Mouse (Mus musculus): ENCODE measurements around the gene Rrp9. TPM values are rescaled to one million over a fixed set of nuclear protein-coding genes. Genes with fewer than 3 reads are reported as not detected.

Gene Rrp9
- total and polyA plus RNA-seq, 3 experiments, result 120 to 326 (median 130) TPM

DNA sequence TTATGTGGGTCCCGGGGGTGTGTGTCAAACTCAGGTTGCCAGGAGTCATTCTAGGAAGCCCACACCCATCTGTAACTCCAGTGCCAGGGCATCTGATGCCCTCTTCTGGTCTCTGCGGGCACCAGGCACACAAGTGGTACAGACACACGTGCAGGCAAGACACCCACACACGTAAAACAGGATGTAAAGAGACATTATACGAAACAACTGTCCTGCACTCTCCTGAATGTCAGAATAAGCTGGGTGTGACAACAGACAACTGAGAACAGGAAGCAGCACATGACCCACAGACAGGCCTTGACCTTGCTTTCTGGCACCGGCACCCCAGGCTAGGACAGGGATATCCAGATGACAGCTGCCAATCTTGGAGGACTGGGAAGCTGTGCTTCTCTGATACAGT is 6.4 kb upstream of the Rrp9 start:
- Histone ChIP-seq H3K4me2 (ENCODE audit: insufficient read depth, low read depth, poor library complexity, severe bottlenecking) (no peak overlapping the region), H3K4me3 (replicated peaks in 1 of 3; ENCODE audit: low read depth in 2 of 3, low read length in 2 of 3, poor library complexity in 1 of 3) (no peak overlapping the region), H3K4me1 (ENCODE audit: control insufficient read depth in 1 of 2, insufficient read depth in 2 of 2) (peaks cover 0 to 23% of the 10 kb centered on the region in 2 experiments; a peak in 3 of 4 replicates), H3K36me3 (replicated peaks in 1 of 2; ENCODE audit: control insufficient read depth in 1 of 2, insufficient read depth in 1 of 2, low read length in 1 of 2) (peaks cover 16 to 58% of the 10 kb centered on the region in 2 experiments), H3K79me2 (replicated peaks; ENCODE audit: control insufficient read depth, extremely low read depth, insufficient read depth, poor library complexity, severe bottlenecking) (no peaks in the 10 kb centered on the region), H3K27me3 (replicated peaks) (no peaks in the 10 kb centered on the region), H3K9me3 (replicated peaks; ENCODE audit: low read length) (peaks cover 16% of the 10 kb centered on the region), H3K27ac (ENCODE audit: insufficient read depth, low read depth) (no peak overlapping the region), H3K9ac (ENCODE audit: insufficient read depth, low read depth) (no peak overlapping the region)
- TF ChIP-seq BHLHE40 (IDR thresholded peaks at IDR 0.05; ENCODE audit: low read depth, low read length) (peak; percentile 60; the same call in 1 of the 2 replicates), CTCF (conservative IDR thresholded peaks at IDR 0.05 in 1 of 2, IDR thresholded peaks at IDR 0.05 in 1 of 2; ENCODE audit: low read depth in 2 of 2, low read length in 2 of 2) (peak in 1 of 2 experiments; percentile 44; a peak in 2 of 4 replicates), GABPA (IDR thresholded peaks at IDR 0.05; ENCODE audit: insufficient replicate concordance, low read depth, low read length) (no peak), RAD21 (IDR thresholded peaks at IDR 0.05; ENCODE audit: low read depth, low read length) (peak; percentile 24), E2F4 (IDR thresholded peaks at IDR 0.05; ENCODE audit: insufficient replicate concordance, low read depth, low read length) (no peak)
- dilution Hi-C loops (cut with MboI; ENCODE audit: extremely low pct_ligation_motif_present, extremely low pct_unique_long_range_greater_than_20kb, low sequenced_read_pairs), result no loop called here
- in situ Hi-C loops (cut with MboI; ENCODE audit: low pct_ligation_motif_present, low pct_unique_long_range_greater_than_20kb, low sequenced_read_pairs), result no loop called here
- no peak for DNase-seq (ENCODE audit: extremely low read depth)

GRCm38 (mm10) chr9:106469776-106470175 is 6.0 kb upstream of the Rrp9 start:
- no peak for DNase-seq (ENCODE audit: extremely low read depth)
- H3K9ac ChIP-seq (ENCODE audit: insufficient read depth, low read depth), result no peak overlapping the region
- in situ Hi-C loops (cut with MboI; ENCODE audit: low pct_ligation_motif_present, low pct_unique_long_range_greater_than_20kb, low sequenced_read_pairs), result no loop called here
- H3K4me1 ChIP-seq (ENCODE audit: control insufficient read depth in 1 of 2, insufficient read depth in 2 of 2), result peaks cover 0 to 26% of the 10 kb centered on the region in 2 experiments; a peak in 3 of 4 replicates
- no peaks in the 10 kb centered on the region for H3K27me3 ChIP-seq (replicated peaks)
- peaks cover 12% of the 10 kb centered on the region for H3K9me3 ChIP-seq (replicated peaks; ENCODE audit: low read length)
- peaks cover 12 to 53% of the 10 kb centered on the region in 2 experiments for H3K36me3 ChIP-seq (replicated peaks in 1 of 2; ENCODE audit: control insufficient read depth in 1 of 2, insufficient read depth in 1 of 2, low read length in 1 of 2)
- no peak overlapping the region for H3K4me3 ChIP-seq (replicated peaks in 1 of 3; ENCODE audit: low read depth in 2 of 3, low read length in 2 of 3, poor library complexity in 1 of 3)
- TF ChIP-seq MAFK (IDR thresholded peaks at IDR 0.05; ENCODE audit: insufficient replicate concordance, low read length) (no peak), MAX (IDR thresholded peaks at IDR 0.05; ENCODE audit: low read length) (no peak), POLR2A (IDR thresholded peaks at IDR 0.05; ENCODE audit: low read depth, low read length) (no peak), CHD1 (IDR thresholded peaks at IDR 0.05; ENCODE audit: low read depth, low read length) (no peak), RCOR1 (conservative IDR thresholded peaks at IDR 0.05; ENCODE audit: low read depth, low read length) (no peak), RAD21 (IDR thresholded peaks at IDR 0.05; ENCODE audit: low read depth, low read length) (no peak)
- dilution Hi-C loops (cut with MboI; ENCODE audit: extremely low pct_ligation_motif_present, extremely low pct_unique_long_range_greater_than_20kb, low sequenced_read_pairs), result no loop called here
- H3K27ac ChIP-seq (ENCODE audit: insufficient read depth, low read depth), result no peak overlapping the region
- no peaks in the 10 kb centered on the region for H3K79me2 ChIP-seq (replicated peaks; ENCODE audit: control insufficient read depth, extremely low read depth, insufficient read depth, poor library complexity, severe bottlenecking)
- no peak overlapping the region for H3K4me2 ChIP-seq (ENCODE audit: insufficient read depth, low read depth, poor library complexity, severe bottlenecking)

GRCm38 (mm10) chr9:106470991-106471750 is 4.6 kb upstream of the Rrp9 start:
- peaks cover 2 to 39% of the 10 kb centered on the region in 2 experiments for H3K36me3 ChIP-seq (replicated peaks in 1 of 2; ENCODE audit: control insufficient read depth in 1 of 2, insufficient read depth in 1 of 2, low read length in 1 of 2)
- H3K79me2 ChIP-seq (replicated peaks; ENCODE audit: control insufficient read depth, extremely low read depth, insufficient read depth, poor library complexity, severe bottlenecking), result no peaks in the 10 kb centered on the region
- no peak for DNase-seq (ENCODE audit: extremely low read depth)
- dilution Hi-C loops (cut with MboI; ENCODE audit: extremely low pct_ligation_motif_present, extremely low pct_unique_long_range_greater_than_20kb, low sequenced_read_pairs), result no loop called here
- H3K9ac ChIP-seq (ENCODE audit: insufficient read depth, low read depth), result no peak overlapping the region
- no peak overlapping the region for H3K4me3 ChIP-seq (replicated peaks in 1 of 3; ENCODE audit: low read depth in 2 of 3, low read length in 2 of 3, poor library complexity in 1 of 3)
- no peak overlapping the region for H3K4me2 ChIP-seq (ENCODE audit: insufficient read depth, low read depth, poor library complexity, severe bottlenecking)
- in situ Hi-C loops (cut with MboI; ENCODE audit: low pct_ligation_motif_present, low pct_unique_long_range_greater_than_20kb, low sequenced_read_pairs), result no loop called here
- H3K27me3 ChIP-seq (replicated peaks), result no peaks in the 10 kb centered on the region
- H3K4me1 ChIP-seq (ENCODE audit: control insufficient read depth in 1 of 2, insufficient read depth in 2 of 2), result peaks cover 0 to 32% of the 10 kb centered on the region in 2 experiments; a peak in 3 of 4 replicates
- TF ChIP-seq NRF1 (IDR thresholded peaks at IDR 0.05; ENCODE audit: low read depth, low read length), result no peak
- no peak for TF ChIP-seq MAX (IDR thresholded peaks at IDR 0.05; ENCODE audit: low read length)
- TF ChIP-seq MEF2A (IDR thresholded peaks at IDR 0.05; ENCODE audit: borderline replicate concordance, low read depth, low read length), result no peak
- no peak for TF ChIP-seq RAD21 (IDR thresholded peaks at IDR 0.05; ENCODE audit: low read depth, low read length)
- no peak for TF ChIP-seq POLR2AphosphoS2 (IDR thresholded peaks at IDR 0.05; ENCODE audit: low read depth, low read length)
- no peak overlapping the region for H3K27ac ChIP-seq (ENCODE audit: insufficient read depth, low read depth)
- H3K9me3 ChIP-seq (replicated peaks; ENCODE audit: low read length), result no peaks in the 10 kb centered on the region

All from CH12.LX (cell line).